Mouse (Mus musculus): ENCODE measurements at regions not wholly inside any gene's neighbourhood (a gene's known extent, or its start where the extent isn't known, plus 50 kb on each side); places are given as distances from the start of the nearest gene placed in this dataset.
"Not testable (repeated sequence)": the region's sequence is repeated elsewhere in the genome, so short reads cannot be mapped to it uniquely, and the experiment has no call there.

GRCm38 (mm10) chr12:29356681-29357397 is 171.3 kb upstream of the Myt1l start:
- Histone ChIP-seq H3K4me1 (ENCODE audit: control insufficient read depth in 1 of 2, insufficient read depth in 2 of 2, low read length in 2 of 2) (no peaks in the 10 kb centered on the region), H3K9ac (ENCODE audit: control insufficient read depth, low read depth, low read length, poor library complexity, severe bottlenecking) (no peak overlapping the region), H3K79me2 (ENCODE audit: control insufficient read depth, insufficient read depth, low read length, poor library complexity) (no peaks in the 10 kb centered on the region), H3K4me3 (ENCODE audit: control insufficient read depth in 1 of 2, insufficient read depth in 1 of 2, low read depth in 2 of 2, low read length in 2 of 2) (no peak overlapping the region), H3K9me3 (replicated peaks; ENCODE audit: insufficient read depth, low read length) (no peaks in the 10 kb centered on the region), H3K36me3 (ENCODE audit: control insufficient read depth in 1 of 2, insufficient read depth in 2 of 2, low read length in 2 of 2) (no peaks in the 10 kb centered on the region), H3K27ac (ENCODE audit: control insufficient read depth, low read depth, low read length) (no peak overlapping the region), H3K27me3 (ENCODE audit: control insufficient read depth in 1 of 2, insufficient read depth in 2 of 2, low read length in 2 of 2) (no peaks in the 10 kb centered on the region)
- no peak for DNase-seq (ENCODE audit: low read depth, low spot score)
- TF ChIP-seq CHD1 (IDR thresholded peaks at IDR 0.05; ENCODE audit: low read depth, low read length): no peak
- no peak for TF ChIP-seq CTCF (IDR thresholded peaks at IDR 0.05 in 2 of 3, conservative IDR thresholded peaks at IDR 0.05 in 1 of 3; ENCODE audit: control insufficient read depth in 1 of 3, insufficient read depth in 1 of 3, low read depth in 2 of 3, low read length in 3 of 3, poor library complexity in 1 of 3, severe bottlenecking in 1 of 3)
- TF ChIP-seq ETS1 (IDR thresholded peaks at IDR 0.05; ENCODE audit: low read depth, low read length): no peak
- TF ChIP-seq E2F4 (IDR thresholded peaks at IDR 0.05; ENCODE audit: borderline replicate concordance, low read depth, low read length): no peak
- no peak for TF ChIP-seq ZC3H11A (IDR thresholded peaks at IDR 0.05; ENCODE audit: low read depth, low read length)
- TF ChIP-seq HCFC1 (IDR thresholded peaks at IDR 0.05; ENCODE audit: low read depth, low read length): no peak
- TF ChIP-seq GATA1 (IDR thresholded peaks at IDR 0.05; ENCODE audit: low read depth, low read length): no peak
- no peak for TF ChIP-seq MXI1 (IDR thresholded peaks at IDR 0.05; ENCODE audit: low read depth, low read length)
- no peak for TF ChIP-seq ZKSCAN1 (IDR thresholded peaks at IDR 0.05; ENCODE audit: low read depth, low read length)
- no peak for TF ChIP-seq MYC (IDR thresholded peaks at IDR 0.05; ENCODE audit: low read depth, low read length)
- TF ChIP-seq NRF1 (IDR thresholded peaks at IDR 0.05; ENCODE audit: insufficient read depth, low read depth, low read length, poor library complexity, severe bottlenecking): no peak
- no peak for TF ChIP-seq JUND (IDR thresholded peaks at IDR 0.05; ENCODE audit: low read depth, low read length)
- TF ChIP-seq NELFE (IDR thresholded peaks at IDR 0.05; ENCODE audit: low read depth, low read length): no peak
- TF ChIP-seq MAFK (IDR thresholded peaks at IDR 0.05; ENCODE audit: borderline replicate concordance, low read depth, low read length): no peak

DNA sequence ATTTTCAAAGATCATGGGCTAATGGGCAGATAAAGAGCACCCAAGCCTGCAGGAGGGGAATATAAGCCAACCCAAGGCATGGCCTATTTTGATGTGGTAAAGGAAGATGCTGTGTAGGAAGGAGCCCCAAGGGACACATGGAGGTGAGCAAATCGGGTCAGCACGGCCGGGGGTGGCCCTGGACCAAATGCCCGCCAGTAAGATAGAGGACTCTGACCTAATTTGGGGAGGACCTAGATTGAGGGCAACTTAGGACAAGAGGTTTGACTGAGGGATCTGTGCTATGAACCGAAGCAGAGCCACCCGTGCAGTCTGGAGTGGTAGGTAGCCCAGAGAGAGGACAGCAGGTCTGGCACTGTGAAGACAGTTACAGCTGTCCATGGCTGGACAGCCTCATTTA is 166.9 kb upstream of the Myt1l start:
- Histone ChIP-seq H3K4me1 (ENCODE audit: control insufficient read depth in 1 of 2, insufficient read depth in 2 of 2, low read length in 2 of 2) (no peaks in the 10 kb centered on the region), H3K4me3 (ENCODE audit: control insufficient read depth in 1 of 2, insufficient read depth in 1 of 2, low read depth in 2 of 2, low read length in 2 of 2) (no peak overlapping the region), H3K9me3 (replicated peaks; ENCODE audit: insufficient read depth, low read length) (no peaks in the 10 kb centered on the region), H3K36me3 (ENCODE audit: control insufficient read depth in 1 of 2, insufficient read depth in 2 of 2, low read length in 2 of 2) (no peaks in the 10 kb centered on the region), H3K27ac (ENCODE audit: control insufficient read depth, low read depth, low read length) (no peak overlapping the region), H3K79me2 (ENCODE audit: control insufficient read depth, insufficient read depth, low read length, poor library complexity) (no peaks in the 10 kb centered on the region), H3K27me3 (ENCODE audit: control insufficient read depth in 1 of 2, insufficient read depth in 2 of 2, low read length in 2 of 2) (no peaks in the 10 kb centered on the region), H3K9ac (ENCODE audit: control insufficient read depth, low read depth, low read length, poor library complexity, severe bottlenecking) (no peak overlapping the region)
- no peak for DNase-seq (ENCODE audit: low read depth, low spot score)
- TF ChIP-seq CTCF (IDR thresholded peaks at IDR 0.05 in 2 of 3, conservative IDR thresholded peaks at IDR 0.05 in 1 of 3; ENCODE audit: control insufficient read depth in 1 of 3, insufficient read depth in 1 of 3, low read depth in 2 of 3, low read length in 3 of 3, poor library complexity in 1 of 3, severe bottlenecking in 1 of 3) (no peak), NELFE (IDR thresholded peaks at IDR 0.05; ENCODE audit: low read depth, low read length) (no peak), TBP (IDR thresholded peaks at IDR 0.05; ENCODE audit: low read depth, low read length) (no peak), CHD2 (IDR thresholded peaks at IDR 0.05; ENCODE audit: low read length) (no peak), EP300 (IDR thresholded peaks at IDR 0.05; ENCODE audit: low read depth in 1 of 2, low read length in 2 of 2) (no peak), ZKSCAN1 (IDR thresholded peaks at IDR 0.05; ENCODE audit: low read depth, low read length) (no peak), BHLHE40 (IDR thresholded peaks at IDR 0.05; ENCODE audit: borderline replicate concordance, low read depth, low read length) (no peak), NRF1 (IDR thresholded peaks at IDR 0.05; ENCODE audit: insufficient read depth, low read depth, low read length, poor library complexity, severe bottlenecking) (no peak), MYC (IDR thresholded peaks at IDR 0.05; ENCODE audit: low read depth, low read length) (no peak)

DNA sequence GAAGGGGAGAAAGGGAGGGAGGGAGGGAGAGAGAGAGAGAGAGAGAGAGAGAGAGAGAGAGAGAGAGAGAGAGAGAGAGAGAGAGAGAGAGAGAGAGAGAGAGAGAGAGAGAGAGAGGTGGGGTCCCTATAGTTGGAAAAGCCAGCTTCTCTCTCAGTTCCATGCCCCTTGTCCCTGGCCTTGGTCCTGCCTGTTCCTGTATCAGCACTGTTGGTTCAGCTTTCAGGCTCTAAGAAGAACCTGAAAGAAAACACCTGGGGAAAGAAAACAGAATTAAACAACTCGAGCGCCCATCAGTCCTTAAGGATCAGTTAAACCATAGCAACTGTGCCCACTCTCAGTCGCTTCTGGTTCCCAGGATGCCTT is 160.5 kb upstream of the Myt1l start:
- H3K9me3 ChIP-seq (replicated peaks; ENCODE audit: insufficient read depth, low read length): not testable (repeated sequence)

More for the DNA sequence above, 160.5 kb upstream of the Myt1l start:
- not testable (repeated sequence) for DNase-seq (ENCODE audit: low read depth, low spot score); H3K27me3 ChIP-seq (ENCODE audit: control insufficient read depth in 1 of 2, insufficient read depth in 2 of 2, low read length in 2 of 2); H3K27ac ChIP-seq (ENCODE audit: control insufficient read depth, low read depth, low read length); H3K9ac ChIP-seq (ENCODE audit: control insufficient read depth, low read depth, low read length, poor library complexity, severe bottlenecking); H3K4me1 ChIP-seq (ENCODE audit: control insufficient read depth in 1 of 2, insufficient read depth in 2 of 2, low read length in 2 of 2); H3K79me2 ChIP-seq (ENCODE audit: control insufficient read depth, insufficient read depth, low read length, poor library complexity); H3K4me3 ChIP-seq (ENCODE audit: control insufficient read depth in 1 of 2, insufficient read depth in 1 of 2, low read depth in 2 of 2, low read length in 2 of 2); H3K36me3 ChIP-seq (ENCODE audit: control insufficient read depth in 1 of 2, insufficient read depth in 2 of 2, low read length in 2 of 2)

Data from MEL (cell line).